In genomic region chr11:74897678-74898516, GRCm38 (mm10) we compare ENCODE assay signal across 7 mouse cellular contexts. TPM values are rescaled to one million over a fixed set of nuclear protein-coding genes. Genes with fewer than 3 reads are reported as not detected.
DNase-seq lines count a peak whose midpoint lies in the region; ATAC-seq lines count a peak whose summit lies in the region.

Tsr1 (plus strand) TSS chr11:74898071.

- peak within 1 kb of the TSS; percentile 85 for H3K4me3 ChIP-seq in midbrain, embryonic 10.5 days

- DNase-seq in adrenal gland, adult (ENCODE audit: inconsistent age in 2 of 2, low spot score in 1 of 2) = peak; percentile 93 to 96
- peak; percentile 95 for DNase-seq in embryo, embryonic 10 days (ENCODE audit: low spot score)
- peak; percentile 93 for DNase-seq in gastrocnemius, postnatal 14 days
- peak; percentile 91 to 95 for DNase-seq in left cerebral cortex, postnatal 25 days (ENCODE audit: low spot score in 2 of 2)
- peak; percentile 93 for DNase-seq in midbrain, embryonic 10.5 days (ENCODE audit: low spot score)
- peak; percentile 86 for DNase-seq in right cerebral cortex, postnatal 4 days

- H3K36me3 ChIP-seq in midbrain, embryonic 10.5 days = peaks cover 37% of the 10 kb centered on the region

- intact Hi-C loops in gastrocnemius, postnatal 14 days (cut with DNase I; ENCODE audit: low total_unique reads) = no loop called here
- intact Hi-C loops in left cerebral cortex, postnatal 25 days (cut with DNase I) = no loop called here

- peak; percentile 86 for ATAC-seq in inflammation-experienced regulatory T-cells, adult 6 months

- peak within 1 kb of the TSS; percentile 91 for H3K27ac ChIP-seq in midbrain, embryonic 10.5 days (replicated peaks)

- under 1% methylated on average over 54 of the region's 54 CpGs for whole genome bisulfite sequencing in midbrain, embryonic 10.5 days

- peaks cover 31% of the 10 kb centered on the region for H3K4me1 ChIP-seq in midbrain, embryonic 10.5 days

- no peaks in the 10 kb centered on the region for H3K9me3 ChIP-seq in midbrain, embryonic 10.5 days (replicated peaks)

- H3K27me3 ChIP-seq in midbrain, embryonic 10.5 days (ENCODE audit: low read depth, poor library complexity, severe bottlenecking) = no peaks in the 10 kb centered on the region

RNA-seq across cellular contexts. Expression of gene Tsr1, which starts in this region (rescaled TPM):
- 10 to 100 TPM; 20.9 to 25.4 TPM for total RNA-seq in gastrocnemius, postnatal 14 days (2021)
- 10 to 100 TPM; 29.2 to 46.3 (median 45.4) TPM for polyA plus RNA-seq in inflammation-experienced regulatory T-cells, adult 6 months (2017; shearing (Covaris generic))
- 10 to 100 TPM; 26.2 to 28.1 TPM for total RNA-seq in left cerebral cortex, postnatal 25 days (2021)
- polyA plus RNA-seq in midbrain, embryonic 10.5 days (2016; fragmentation: Nextera tagmentation; extraction: Ambion mirVana) = 46.3 and 49.7 TPM in 2 replicates

Comparison
In these comparisons a context has a peak if more than half of its experiments do, and no peak if none do; other contexts are left out.
1. Peak in every context shown above with its lines: DNase-seq, ATAC-seq, H3K4me3 ChIP-seq and H3K27ac ChIP-seq.